Mouse (Mus musculus): ENCODE data around the gene Tprn.

- no peak for TF ChIP-seq CTCF (IDR thresholded peaks at IDR 0.05; ENCODE audit: low read depth, low read length)
- TF ChIP-seq POLR2AphosphoS5 (IDR thresholded peaks at IDR 0.05; ENCODE audit: insufficient replicate concordance, low read depth, low read length): no peak
- no peak for TF ChIP-seq GATA2 (IDR thresholded peaks at IDR 0.05; ENCODE audit: borderline replicate concordance, low read depth, low read length)
- no peak for TF ChIP-seq GATA1 (IDR thresholded peaks at IDR 0.05; ENCODE audit: borderline replicate concordance, low read length)
- no peak for TF ChIP-seq TAL1 (conservative IDR thresholded peaks at IDR 0.05; ENCODE audit: low read depth, low read length)
These were observed 23.1 kb downstream of the Tprn start for GRCm38 (mm10) chr2:25285551-25285950.

All from G1E (cell line).